Comparison of ENCODE assay signal across 9 mouse cellular contexts in genomic region chr12:76417433-76417854, GRCm38 (mm10). TPM values are rescaled to one million over a fixed set of nuclear protein-coding genes. Genes with fewer than 3 reads are reported as not detected.
DNase-seq lines count a peak whose midpoint lies in the region; ATAC-seq lines count a peak whose summit lies in the region.
"Had no signal": no experiment of that assay in that cellular context is flagged by ENCODE, and none has a peak within 500 bp of the region (broad histone marks: within the 10 kb centered on the region; RNA-seq: fewer than 3 reads in every experiment).

Gene Ppp1r36 (plus strand): TSS chr12:76417538.

- peak within 1 kb of the TSS; percentile 53 for H3K9ac ChIP-seq in limb, embryonic 11.5 days (ENCODE audit: low read length)
- peak within 1 kb of the TSS; percentile 18; the same call in 1 of the 2 replicates for H3K9ac ChIP-seq in midbrain, embryonic 11.5 days (ENCODE audit: low read length)

- peak; percentile 62; the same call in 1 of the 2 replicates for ATAC-seq in limb, embryonic 11.5 days (ENCODE audit: insufficient number of reproducible peaks, low FRiP score, low TSS enrichment, low read depth)
- peak; percentile 54 for ATAC-seq in midbrain, embryonic 11.5 days (ENCODE audit: low FRiP score)

- peaks cover 4% of the 10 kb centered on the region; the same call in 1 of the 2 replicates for H3K4me1 ChIP-seq in limb, embryonic 11.5 days (ENCODE audit: control insufficient read depth, insufficient read depth, low read length)
- H3K4me1 ChIP-seq in midbrain, embryonic 11.5 days (ENCODE audit: control insufficient read depth, insufficient read depth, low read length), result peaks cover 5% of the 10 kb centered on the region

- H3K4me3 ChIP-seq in limb, embryonic 11.5 days (ENCODE audit: low read depth, low read length), result peak within 1 kb of the TSS; percentile 33
- H3K4me3 ChIP-seq in midbrain, embryonic 11.5 days (ENCODE audit: low read depth, low read length), result peak within 1 kb of the TSS; percentile 35
- H3K4me3 ChIP-seq: myocyte had no signal

- 0 out of 2 replicates have a peak within 1 kb of the TSS, but pooled peaks have one; percentile 21 for H3K27ac ChIP-seq in limb, embryonic 11.5 days (replicated peaks; ENCODE audit: low read depth, low read length)
- H3K27ac ChIP-seq in midbrain, embryonic 11.5 days (ENCODE audit: low read depth, low read length), result no peak within 1 kb of the TSS

- no peaks in the 10 kb centered on the region for H3K9me3 ChIP-seq in limb, embryonic 11.5 days (ENCODE audit: control insufficient read depth, low read length)
- peaks cover 3% of the 10 kb centered on the region; the same call in 1 of the 2 replicates for H3K9me3 ChIP-seq in midbrain, embryonic 11.5 days (ENCODE audit: control insufficient read depth, low read length)

- no peaks in the 10 kb centered on the region for H3K27me3 ChIP-seq in limb, embryonic 11.5 days (ENCODE audit: control insufficient read depth, insufficient read depth, low read length)
- H3K27me3 ChIP-seq in midbrain, embryonic 11.5 days (ENCODE audit: control insufficient read depth, insufficient read depth, low read length), result peaks cover 3% of the 10 kb centered on the region

- under 1% methylated on average over 37 of the region's 37 CpGs for WGBS in limb, embryonic 11.5 days
- WGBS in midbrain, embryonic 11.5 days, result under 1% methylated on average over 37 of the region's 37 CpGs

- intact Hi-C loops in heart, postnatal 14 days (cut with DNase I), result no loop called here
- intact Hi-C loops in left cerebral cortex, postnatal 25 days (cut with DNase I), result no loop called here

- peak; percentile 19 for DNase-seq in Muller cell, postnatal 12 days (ENCODE audit: inconsistent ontology term)
- DNase-seq in embryo, embryonic 9.5 days (ENCODE audit: extremely low spot score), result peak; percentile 55
- peak; percentile 40 for DNase-seq in heart, postnatal 14 days
- DNase-seq in limb, embryonic 11.5 days (ENCODE audit: low spot score), result peak; percentile 66
- DNase-seq in midbrain, embryonic 11.5 days (ENCODE audit: low spot score, missing footprints), result peak; percentile 89
- peak; percentile 56 to 70 for DNase-seq in urinary bladder, postnatal 36 days (ENCODE audit: low spot score in 2 of 2)
- no peak for DNase-seq in left cerebral cortex, postnatal 25 days (ENCODE audit: low spot score in 2 of 2)
- DNase-seq in right cerebral cortex, postnatal 10 days (ENCODE audit: low spot score in 2 of 2), result no peak

- no peaks in the 10 kb centered on the region for H3K36me3 ChIP-seq in limb, embryonic 11.5 days (ENCODE audit: control insufficient read depth, insufficient read depth, low read length)
- H3K36me3 ChIP-seq in midbrain, embryonic 11.5 days (ENCODE audit: control insufficient read depth, insufficient read depth, low read length), result no peaks in the 10 kb centered on the region

- H3K4me2 ChIP-seq in limb, embryonic 11.5 days (ENCODE audit: low read depth, severe bottlenecking), result peak within 1 kb of the TSS; percentile 61
- peak within 1 kb of the TSS; percentile 59 for H3K4me2 ChIP-seq in midbrain, embryonic 11.5 days

RNA-seq across cellular contexts. Expression of gene Ppp1r36, which starts in this region (rescaled TPM):
- total RNA-seq in heart, postnatal 14 days (2021), result under 1 TPM; 0.24 to 0.78 TPM
- 3.5 and 3.8 TPM in 2 replicates for polyA plus RNA-seq in limb, embryonic 11.5 days (2014; fragmentation: Nextera tagmentation; extraction: Ambion mirVana)
- polyA plus RNA-seq in midbrain, embryonic 11.5 days (2014; fragmentation: Nextera tagmentation; extraction: Ambion mirVana), result 0.39 and 0.51 TPM in 2 replicates
- total RNA-seq in left cerebral cortex, postnatal 25 days (2021), result 1 to 10 TPM in 1 of 2 experiments, under 1 TPM in 1; 0.39 to 1.3 TPM
- polyA plus RNA-seq: myocyte had no signal

Comparison
In these comparisons a context has a peak if more than half of its experiments do, and no peak if none do; other contexts are left out.
1. Peak in DNase-seq in heart, postnatal 14 days; RNA of the gene not detected or under 1 TPM.
2. Peak in DNase-seq, ATAC-seq, H3K4me3 ChIP-seq, H3K9ac ChIP-seq and H3K4me2 ChIP-seq in midbrain, embryonic 11.5 days; RNA of the gene not detected or under 1 TPM.
3. DNase-seq: peak in Muller cell, postnatal 12 days (single experiment), embryo, embryonic 9.5 days (single experiment), limb, embryonic 11.5 days (single experiment) and urinary bladder, postnatal 36 days (2 of 2); none in left cerebral cortex, postnatal 25 days (0 of 2) and right cerebral cortex, postnatal 10 days (0 of 2).